Mouse (Mus musculus) liver, postnatal 0 days (tissue): ENCODE results near the gene Retreg3.

Source experiments
- CTCF ChIP-seq: sonication (generic); IDR thresholded peaks from 2 replicates; pipeline ENCODE4 v1.5.1; 2016; ENCODE audit warnings: antibody characterized with exemption, low read depth
- EP300 ChIP-seq: IDR thresholded peaks from 2 replicates; pipeline ENCODE4 v1.6.1; 2016; ENCODE audit warnings: antibody characterized with exemption, low read depth, mild to moderate bottlenecking

- no peak for TF ChIP-seq CTCF
- no peak for TF ChIP-seq EP300
Measured at GRCm38 (mm10) chr11:101085617-101086322, 33.9 kb downstream of the Retreg3 start.
